Mouse (Mus musculus): Measurements from ENCODE around the gene Ccsap. TPM values are rescaled to one million over a fixed set of nuclear protein-coding genes. Genes with fewer than 3 reads are reported as not detected.

Ccsap gene
- 6.6 and 7.5 TPM in 2 replicates for polyA plus RNA-seq (2012; rRNA removed)

DNA sequence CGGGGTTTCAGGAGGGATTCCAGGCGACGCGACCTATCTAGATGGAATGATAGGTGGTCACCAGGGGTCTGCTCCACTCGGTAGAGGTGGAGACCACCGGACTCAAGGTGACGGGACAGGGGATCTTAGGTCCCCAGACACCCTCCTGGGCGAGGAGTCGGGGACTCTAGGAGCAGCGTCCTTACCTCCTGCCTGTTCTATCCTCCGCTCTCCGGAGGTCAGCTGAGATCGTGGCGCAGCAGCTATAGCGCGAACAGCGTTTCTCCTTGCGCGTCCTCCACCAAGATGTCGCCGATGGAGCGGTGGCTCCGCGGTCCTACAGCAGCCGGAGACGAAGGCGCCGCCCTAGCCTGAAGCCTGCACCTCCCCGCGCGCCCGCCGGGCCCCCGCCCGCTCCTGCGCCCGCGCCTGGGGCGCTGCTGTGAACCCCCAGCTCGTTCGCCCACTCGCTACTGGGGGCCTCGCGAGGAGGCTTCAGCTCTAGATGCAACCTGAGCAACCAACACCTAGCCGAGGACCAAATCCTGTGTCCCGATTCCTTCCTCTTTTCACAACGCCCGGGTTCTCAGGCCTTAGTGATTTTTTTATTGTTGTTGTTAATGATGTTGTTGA lies at the start of gene Ccsap:
Ccsap (minus strand) TSS at position 562 of the 612 bp plus-strand sequence.
- no peak for TF ChIP-seq POLR2A (IDR thresholded peaks at IDR 0.05; ENCODE audit: borderline replicate concordance, extremely low read depth, insufficient read depth, insufficient read length, poor library complexity, severe bottlenecking)
- TF ChIP-seq CTCF (IDR thresholded peaks at IDR 0.05; ENCODE audit: borderline replicate concordance, extremely low read depth, insufficient read depth, insufficient read length), result no peak
- no peak for DNase-seq (ENCODE audit: low read depth)

- no peak for DNase-seq (ENCODE audit: low read depth)
- TF ChIP-seq POLR2A (IDR thresholded peaks at IDR 0.05; ENCODE audit: borderline replicate concordance, extremely low read depth, insufficient read depth, insufficient read length, poor library complexity, severe bottlenecking) (no peak), CTCF (IDR thresholded peaks at IDR 0.05; ENCODE audit: borderline replicate concordance, extremely low read depth, insufficient read depth, insufficient read length) (no peak)
Measured at GRCm38 (mm10) chr8:123907604-123908003, 47.6 kb upstream of the Ccsap start.

DNA sequence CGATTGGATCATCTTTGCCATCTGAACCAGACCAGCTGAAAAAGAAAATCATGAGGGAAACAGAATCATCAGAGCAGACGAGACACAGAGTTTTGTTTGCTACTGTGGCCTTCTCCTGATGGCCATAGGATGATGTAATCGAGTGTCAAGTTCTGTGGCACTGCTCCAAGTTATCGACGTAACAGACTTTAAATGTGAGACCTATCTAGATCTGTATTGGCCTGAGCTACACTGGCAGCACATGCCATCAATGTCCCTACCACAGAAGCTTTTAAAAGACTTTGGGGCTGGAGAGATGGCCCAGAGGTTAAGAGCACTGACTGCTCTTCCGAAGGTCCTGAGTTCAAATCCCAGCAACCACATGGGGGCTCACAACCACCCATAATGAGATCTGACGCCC lies 42.6 kb upstream of the Ccsap start:
- DNase-seq (ENCODE audit: low read depth), result no peak
- TF ChIP-seq CTCF (IDR thresholded peaks at IDR 0.05; ENCODE audit: borderline replicate concordance, extremely low read depth, insufficient read depth, insufficient read length) (no peak), POLR2A (IDR thresholded peaks at IDR 0.05; ENCODE audit: borderline replicate concordance, extremely low read depth, insufficient read depth, insufficient read length, poor library complexity, severe bottlenecking) (no peak)

DNA sequence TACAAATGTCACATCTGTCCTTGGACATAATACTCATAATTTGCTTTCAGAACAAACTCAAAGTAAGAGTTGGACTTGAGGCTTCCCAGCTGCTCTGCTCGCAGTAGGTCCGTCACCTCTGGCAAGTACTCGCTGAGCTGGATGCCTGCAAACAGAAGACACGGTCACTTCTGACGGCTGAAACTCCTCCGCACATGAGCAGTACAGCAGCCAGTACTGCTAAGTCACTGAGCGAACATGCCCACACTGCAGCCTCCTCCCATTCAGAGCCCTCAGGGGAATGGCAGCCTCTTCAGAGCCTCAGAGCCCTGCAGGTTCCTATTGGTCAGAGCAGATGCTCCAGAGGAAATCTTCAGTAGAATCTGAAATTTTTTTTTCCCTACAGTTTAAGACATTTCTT lies 39.4 kb upstream of the Ccsap start:
- DNase-seq (ENCODE audit: low read depth), result no peak
- TF ChIP-seq POLR2A (IDR thresholded peaks at IDR 0.05; ENCODE audit: borderline replicate concordance, extremely low read depth, insufficient read depth, insufficient read length, poor library complexity, severe bottlenecking) (no peak), CTCF (IDR thresholded peaks at IDR 0.05; ENCODE audit: borderline replicate concordance, extremely low read depth, insufficient read depth, insufficient read length) (no peak)

DNA sequence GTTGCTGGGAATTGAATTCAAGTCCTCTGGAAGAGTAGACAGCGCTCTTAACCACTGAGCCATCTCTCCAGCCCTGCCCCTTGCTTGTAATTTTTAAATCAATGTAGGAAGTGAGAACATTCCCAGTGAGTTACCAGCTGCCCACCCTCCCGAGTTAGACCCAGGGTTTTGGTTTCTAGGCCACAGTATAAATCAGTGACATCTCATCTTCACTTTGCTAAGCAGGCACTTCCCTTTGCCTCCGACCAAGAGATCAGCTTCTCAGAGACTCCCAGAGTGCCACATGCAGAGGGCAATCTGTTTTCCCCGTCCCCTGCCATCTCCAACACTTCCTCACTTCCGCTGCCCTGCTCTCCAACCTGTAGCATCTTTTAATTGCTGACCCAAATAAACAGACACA lies 38.6 kb upstream of the Ccsap start:
- TF ChIP-seq CTCF (IDR thresholded peaks at IDR 0.05; ENCODE audit: borderline replicate concordance, extremely low read depth, insufficient read depth, insufficient read length), result no peak
- TF ChIP-seq POLR2A (IDR thresholded peaks at IDR 0.05; ENCODE audit: borderline replicate concordance, extremely low read depth, insufficient read depth, insufficient read length, poor library complexity, severe bottlenecking), result no peak
- no peak for DNase-seq (ENCODE audit: low read depth)

GRCm38 (mm10) chr8:123896774-123897173 lies 36.8 kb upstream of the Ccsap start:
- TF ChIP-seq CTCF (IDR thresholded peaks at IDR 0.05; ENCODE audit: borderline replicate concordance, extremely low read depth, insufficient read depth, insufficient read length), result no peak
- TF ChIP-seq POLR2A (IDR thresholded peaks at IDR 0.05; ENCODE audit: borderline replicate concordance, extremely low read depth, insufficient read depth, insufficient read length, poor library complexity, severe bottlenecking), result no peak
- no peak for DNase-seq (ENCODE audit: low read depth)

DNA sequence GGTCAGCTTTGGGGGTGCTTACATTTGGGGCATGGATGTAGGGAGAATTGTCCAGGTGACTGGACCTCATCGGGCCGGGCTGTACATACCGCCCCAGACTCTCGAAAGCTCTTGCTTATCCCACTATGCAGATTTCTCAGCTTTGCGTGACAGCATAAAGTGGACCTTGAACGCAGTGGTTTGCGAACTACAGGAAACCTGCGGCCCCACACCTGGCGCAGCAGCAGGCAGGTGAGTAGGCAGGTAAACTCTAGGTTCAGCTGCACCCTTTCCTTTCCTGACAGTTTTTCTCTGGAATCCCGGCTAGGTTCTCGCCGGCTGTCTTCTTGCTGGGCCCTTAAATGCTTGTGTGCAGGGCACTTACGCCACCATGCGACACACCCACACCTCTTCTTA lies 36.4 kb upstream of the Ccsap start:
- no peak for DNase-seq (ENCODE audit: low read depth)
- TF ChIP-seq CTCF (IDR thresholded peaks at IDR 0.05; ENCODE audit: borderline replicate concordance, extremely low read depth, insufficient read depth, insufficient read length) (no peak), POLR2A (IDR thresholded peaks at IDR 0.05; ENCODE audit: borderline replicate concordance, extremely low read depth, insufficient read depth, insufficient read length, poor library complexity, severe bottlenecking) (no peak)

- TF ChIP-seq CTCF (IDR thresholded peaks at IDR 0.05; ENCODE audit: borderline replicate concordance, extremely low read depth, insufficient read depth, insufficient read length) (no peak), POLR2A (IDR thresholded peaks at IDR 0.05; ENCODE audit: borderline replicate concordance, extremely low read depth, insufficient read depth, insufficient read length, poor library complexity, severe bottlenecking) (no peak)
- no peak for DNase-seq (ENCODE audit: low read depth)
Measured at GRCm38 (mm10) chr8:123895680-123896365, 35.8 kb upstream of the Ccsap start.

DNA sequence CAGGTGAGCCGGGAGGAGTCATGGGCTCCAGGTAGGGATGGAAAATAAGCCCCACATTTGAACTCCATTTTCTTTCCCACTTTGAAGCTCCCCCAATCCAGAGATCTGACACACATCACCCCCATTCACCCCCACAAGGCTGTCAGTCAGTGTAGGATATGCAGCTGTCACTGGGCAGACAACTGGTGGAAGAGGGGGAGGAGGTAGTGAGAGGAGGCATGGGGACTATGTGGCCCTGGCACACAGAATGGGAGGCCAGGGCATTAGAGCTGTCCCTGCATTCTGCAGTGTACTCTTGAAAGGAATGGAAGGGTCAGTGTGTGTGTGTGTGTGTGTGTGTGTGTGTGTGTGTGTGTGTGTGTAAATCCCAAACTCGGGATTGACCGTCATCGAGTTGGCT lies 35.2 kb upstream of the Ccsap start:
- no peak for DNase-seq (ENCODE audit: low read depth)
- TF ChIP-seq CTCF (IDR thresholded peaks at IDR 0.05; ENCODE audit: borderline replicate concordance, extremely low read depth, insufficient read depth, insufficient read length), result no peak
- TF ChIP-seq POLR2A (IDR thresholded peaks at IDR 0.05; ENCODE audit: borderline replicate concordance, extremely low read depth, insufficient read depth, insufficient read length, poor library complexity, severe bottlenecking), result no peak

DNA sequence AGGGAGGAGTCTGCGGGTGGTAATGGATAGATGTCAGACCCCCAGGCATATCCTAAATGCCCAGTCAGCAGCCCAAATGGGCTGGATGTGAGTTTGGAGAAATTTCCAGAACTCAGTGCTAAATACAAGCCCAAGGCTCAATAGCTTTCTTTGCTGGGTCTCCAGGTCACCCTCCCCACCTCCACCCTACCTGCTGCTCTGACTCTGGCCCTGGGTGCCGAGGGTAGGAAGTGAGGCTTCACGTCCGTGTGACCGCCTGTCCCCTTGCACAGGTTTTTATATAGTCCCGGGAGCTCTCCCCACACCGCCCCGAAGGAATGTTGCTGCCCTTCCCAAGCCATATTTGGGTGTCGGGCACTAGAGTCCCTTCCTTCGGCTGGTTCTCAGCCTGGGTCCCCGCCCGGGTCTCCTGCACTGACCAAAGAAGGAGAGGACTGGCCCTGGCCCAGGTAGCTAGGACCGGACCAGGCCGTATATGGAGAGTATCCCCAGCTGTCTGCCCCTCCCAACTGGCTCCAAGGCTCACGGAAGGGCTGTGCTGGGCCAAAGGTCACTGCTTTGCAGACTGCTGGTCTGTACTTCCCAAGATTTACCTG lies 34.6 kb upstream of the Ccsap start, which contains the start of gene Acta1:
Acta1 (minus strand) TSS at position 250 of the 596 bp plus-strand sequence.
- TF ChIP-seq POLR2A (IDR thresholded peaks at IDR 0.05; ENCODE audit: borderline replicate concordance, extremely low read depth, insufficient read depth, insufficient read length, poor library complexity, severe bottlenecking), result no peak
- TF ChIP-seq CTCF (IDR thresholded peaks at IDR 0.05; ENCODE audit: borderline replicate concordance, extremely low read depth, insufficient read depth, insufficient read length), result no peak
- no peak for DNase-seq (ENCODE audit: low read depth)

- TF ChIP-seq POLR2A (IDR thresholded peaks at IDR 0.05; ENCODE audit: borderline replicate concordance, extremely low read depth, insufficient read depth, insufficient read length, poor library complexity, severe bottlenecking) (no peak), CTCF (IDR thresholded peaks at IDR 0.05; ENCODE audit: borderline replicate concordance, extremely low read depth, insufficient read depth, insufficient read length) (no peak)
- DNase-seq (ENCODE audit: low read depth), result no peak
Measured at GRCm38 (mm10) chr8:123893413-123893812, 33.4 kb upstream of the Ccsap start.
